Mouse (Mus musculus): ENCODE data around the gene Leprot.

The Leprot gene

DNA sequence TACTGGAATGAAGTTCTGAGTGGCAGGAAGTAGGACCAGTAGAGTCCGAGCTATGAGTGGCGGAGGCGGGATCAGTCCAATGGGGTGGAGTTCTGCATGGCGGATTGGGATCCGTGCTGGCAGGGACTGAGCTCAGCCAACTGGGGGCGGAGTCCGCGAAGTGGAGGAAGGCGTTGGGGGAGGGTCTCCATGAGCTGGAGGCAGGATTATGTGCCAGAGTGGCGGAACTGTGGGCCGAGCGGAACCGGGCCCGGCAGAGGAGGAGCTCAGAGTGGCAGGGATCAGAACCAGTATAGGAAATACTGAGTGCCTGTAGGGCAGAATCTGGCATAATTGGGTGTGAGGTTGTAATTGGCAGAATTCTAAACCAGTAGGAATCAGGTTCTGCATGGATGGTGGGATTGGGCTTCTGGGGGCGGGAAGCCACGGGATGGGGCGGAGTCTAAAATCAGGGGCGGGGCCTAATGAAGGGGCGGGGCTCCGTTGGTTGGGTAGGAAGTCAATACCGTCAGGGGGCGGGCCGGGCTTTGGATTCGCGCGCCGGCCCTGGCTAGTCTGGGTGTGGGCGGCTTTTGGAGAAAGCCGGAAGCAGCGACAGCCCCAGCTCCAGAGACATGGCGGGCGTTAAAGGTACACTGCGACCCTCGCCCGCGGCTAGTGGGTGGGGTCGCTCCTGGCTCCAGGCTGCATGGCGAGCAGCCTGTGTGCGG, at the start of gene Leprot:
Gene Leprot, plus strand, starts transcription at position 523 of the 710 bp plus-strand sequence.
- DNase-seq (ENCODE audit: low spot score) = peak; percentile 98

- DNase-seq (ENCODE audit: low spot score) = no peak
Measured at GRCm38 (mm10) chr4:101601758-101602157, 45.8 kb upstream of the Leprot start.

- DNase-seq (ENCODE audit: low spot score) = no peak
Measured at GRCm38 (mm10) chr4:101603635-101604034, 43.9 kb upstream of the Leprot start.

DNA sequence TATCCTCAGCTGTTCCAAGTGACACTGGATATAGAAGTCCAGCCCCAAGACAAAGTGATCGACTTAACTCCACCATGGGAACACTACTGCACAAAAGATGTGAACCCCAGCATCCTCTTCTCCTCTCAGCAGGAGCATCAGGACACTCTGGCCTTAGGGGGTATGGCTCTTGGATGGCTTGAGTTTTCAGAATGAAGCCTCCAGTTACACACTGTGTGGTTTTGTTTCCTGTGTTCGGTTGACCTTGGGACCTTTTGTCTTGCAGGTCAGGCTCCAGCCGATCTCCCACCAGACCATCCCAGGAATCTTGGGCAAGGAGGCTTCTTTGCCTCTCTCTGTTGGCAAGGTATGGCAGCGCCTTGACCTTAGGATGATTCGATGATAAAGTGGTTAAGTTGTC, 31.0 kb upstream of the Leprot start:
- DNase-seq (ENCODE audit: low spot score) = no peak

DNA sequence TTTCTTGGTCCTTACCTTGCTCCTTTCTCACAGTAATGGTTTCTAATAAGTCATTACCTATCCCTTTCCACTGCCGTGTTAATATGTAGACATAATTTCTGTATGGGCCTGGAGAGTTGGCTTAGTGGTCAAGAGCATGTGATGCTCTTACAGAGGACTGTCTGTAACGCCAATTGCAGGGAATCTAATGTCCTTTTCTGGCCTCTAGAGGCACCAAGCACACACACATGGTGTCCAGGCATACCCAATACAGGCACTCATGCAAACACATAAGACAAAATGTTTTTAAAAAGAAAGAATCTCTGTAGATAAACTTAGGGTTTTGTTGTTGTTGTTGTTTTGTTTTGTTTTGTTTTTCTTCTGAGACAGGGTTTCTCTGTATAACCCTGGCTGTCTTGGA, 29.8 kb upstream of the Leprot start:
- no peak for DNase-seq (ENCODE audit: low spot score)

DNA sequence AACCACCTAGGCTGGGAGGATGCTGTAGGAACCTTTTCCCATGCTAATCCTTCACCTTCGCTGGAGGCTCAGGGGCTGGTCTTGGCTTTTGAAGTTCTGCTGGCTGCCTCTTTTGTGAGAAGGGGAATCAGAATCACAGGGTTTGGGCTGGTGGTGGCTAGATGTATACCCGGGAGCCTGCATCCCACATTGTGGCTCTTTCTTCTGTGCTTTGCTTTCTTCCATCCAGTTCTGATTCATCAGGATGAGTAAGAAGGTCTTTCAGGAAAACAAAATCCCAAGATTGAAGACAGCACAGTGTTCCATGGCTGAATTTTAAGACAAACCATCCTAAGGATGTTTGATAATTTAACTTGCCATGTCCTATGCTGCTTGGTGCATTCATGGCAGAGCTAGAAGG, 27.3 kb upstream of the Leprot start:
- DNase-seq (ENCODE audit: low spot score) = no peak

- DNase-seq (ENCODE audit: low spot score) = no peak
Measured at GRCm38 (mm10) chr4:101621241-101621640, 26.3 kb upstream of the Leprot start.

DNA sequence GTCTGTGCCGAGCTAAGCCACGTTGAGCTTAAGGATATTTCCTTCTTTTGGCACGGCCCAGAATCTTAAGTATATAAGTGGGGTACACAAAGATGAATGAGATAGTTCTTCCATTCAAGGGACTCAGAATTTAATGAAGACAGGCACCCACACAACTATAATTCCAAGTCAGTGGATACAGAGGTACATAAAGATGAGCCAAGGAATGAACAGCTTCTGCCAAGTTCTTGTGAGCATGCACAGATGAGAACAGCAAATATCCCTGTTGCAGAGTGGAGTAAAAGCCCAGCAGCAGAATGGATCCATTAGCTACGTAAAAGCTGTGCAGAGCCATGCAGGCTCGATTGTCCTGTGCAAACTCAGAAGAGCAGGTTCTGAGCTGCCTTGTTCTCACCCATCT, 22.2 kb upstream of the Leprot start:
- DNase-seq (ENCODE audit: low spot score) = no peak

GRCm38 (mm10) chr4:101635596-101635995, 11.9 kb upstream of the Leprot start:
- no peak for DNase-seq (ENCODE audit: low spot score)

GRCm38 (mm10) chr4:101637472-101637871, 10.0 kb upstream of the Leprot start:
- no peak for DNase-seq (ENCODE audit: low spot score)

DNA sequence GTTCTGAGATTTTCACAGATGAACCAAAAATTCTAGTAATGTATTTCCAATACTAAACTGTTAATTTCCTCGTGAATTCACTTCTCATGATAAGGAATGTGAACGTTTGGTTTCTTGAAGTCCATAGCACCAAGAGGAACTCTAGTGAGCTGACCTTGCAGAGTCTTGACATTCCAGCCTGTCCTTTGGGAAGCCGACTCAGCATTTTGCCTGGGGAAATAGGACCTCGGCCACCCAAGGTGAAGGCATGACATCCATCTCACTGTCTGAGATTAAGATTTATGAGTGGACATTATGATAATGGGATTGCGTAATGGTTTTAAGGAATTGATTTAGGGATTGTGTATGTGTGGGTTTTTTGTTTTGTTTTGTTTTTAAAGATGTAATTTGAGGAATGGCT, 6.9 kb upstream of the Leprot start:
- no peak for DNase-seq (ENCODE audit: low spot score)

DNA sequence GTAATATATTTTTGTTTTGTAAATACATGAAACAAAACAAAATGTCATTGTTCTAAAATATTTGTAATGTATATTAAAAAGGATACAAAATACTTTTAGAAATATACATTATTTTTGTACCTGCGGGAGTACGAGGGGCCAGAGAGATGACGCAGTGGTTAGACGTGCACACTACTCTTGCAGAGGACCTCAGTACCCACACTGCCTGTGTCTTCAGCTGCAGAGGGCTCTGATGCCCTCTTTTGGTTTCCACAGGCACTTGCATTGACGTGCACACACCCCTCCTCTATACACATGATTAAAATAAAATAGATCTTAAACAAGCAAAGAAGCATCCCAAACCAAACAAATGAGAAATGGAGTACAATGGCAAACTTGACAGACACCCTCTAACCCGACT, 4.8 kb upstream of the Leprot start:
- no peak for DNase-seq (ENCODE audit: low spot score)

- no peak for DNase-seq (ENCODE audit: low spot score)
Measured at GRCm38 (mm10) chr4:101643216-101643615, 4.3 kb upstream of the Leprot start.

DNA sequence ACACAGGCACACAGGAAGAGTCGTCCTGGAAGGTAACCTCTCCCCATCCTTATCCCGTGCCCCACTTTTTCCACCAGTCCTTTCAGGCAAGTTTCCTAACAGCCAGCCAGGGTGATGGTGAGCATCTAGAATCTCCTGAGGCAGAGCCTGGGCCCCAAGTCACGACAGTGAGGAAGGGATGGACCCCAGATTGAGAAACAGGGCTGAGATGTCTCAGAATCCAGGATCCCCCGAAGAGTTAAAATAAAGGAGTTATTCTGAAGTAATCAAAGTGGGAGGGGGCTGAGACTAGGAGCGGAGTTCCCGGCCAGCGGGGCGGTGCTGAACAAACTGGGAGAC, 692 bp upstream of the Leprot start:
- DNase-seq (ENCODE audit: low spot score) = no peak

GRCm38 (mm10) chr4:101647976-101648642, 591 bp downstream of the Leprot start:
- no peak for DNase-seq (ENCODE audit: low spot score)

DNA sequence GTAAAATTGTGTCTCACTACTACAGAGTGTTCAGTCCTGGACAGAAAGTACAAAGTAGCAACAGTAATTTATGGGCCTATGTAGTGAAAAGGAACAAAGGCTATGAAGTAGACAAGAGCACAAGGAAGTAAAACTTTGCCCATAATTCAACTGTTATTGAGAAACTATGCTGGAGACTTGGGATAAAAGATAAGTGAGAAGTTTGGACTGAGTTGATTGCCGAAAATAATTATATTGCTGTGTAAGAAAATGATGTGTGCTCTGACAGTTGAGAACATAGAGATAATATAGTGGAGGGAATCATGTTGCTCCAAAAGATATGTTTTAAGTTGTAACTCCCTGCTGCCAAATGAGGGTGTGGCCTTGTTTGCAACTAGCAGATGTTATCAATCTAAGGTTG, 1.2 kb downstream of the Leprot start:
- no peak for DNase-seq (ENCODE audit: low spot score)

GRCm38 (mm10) chr4:101650961-101651360, 3.4 kb downstream of the Leprot start:
- DNase-seq (ENCODE audit: low spot score) = no peak

GRCm38 (mm10) chr4:101654256-101654655, 6.7 kb downstream of the Leprot start:
- DNase-seq (ENCODE audit: low spot score) = no peak

DNA sequence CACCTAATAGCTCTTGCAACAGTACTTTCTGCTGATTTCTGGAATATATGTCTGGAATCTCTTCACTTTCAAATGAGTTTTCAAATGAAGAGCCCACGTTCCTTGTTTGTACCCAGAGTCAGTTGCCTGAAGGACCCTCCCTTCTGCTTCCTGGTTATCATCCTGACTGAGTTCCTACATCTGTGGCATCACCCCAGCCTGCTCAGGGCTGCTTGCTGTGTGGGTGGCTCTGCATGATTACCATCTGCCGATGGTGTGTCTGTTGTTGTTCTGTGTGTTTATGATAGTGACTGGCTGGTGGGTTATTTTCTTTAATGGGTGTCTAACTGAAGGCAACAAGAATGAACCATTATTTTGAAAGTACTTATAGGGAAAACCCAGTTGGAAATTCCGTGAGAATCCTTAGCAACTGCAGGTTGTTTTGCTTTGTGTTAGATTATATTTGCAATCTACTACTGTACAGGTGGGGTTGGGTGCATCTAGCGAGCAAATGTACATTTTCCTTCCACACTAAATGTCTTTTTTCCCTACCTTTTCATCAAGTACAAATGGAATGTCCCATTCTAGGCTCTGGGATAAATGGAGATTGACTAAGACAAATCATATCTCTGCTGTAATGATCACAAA, 7.4 kb downstream of the Leprot start:
- no peak for DNase-seq (ENCODE audit: low spot score)

- DNase-seq (ENCODE audit: low spot score) = no peak
Measured at GRCm38 (mm10) chr4:101655415-101655790, 7.9 kb downstream of the Leprot start.

DNA sequence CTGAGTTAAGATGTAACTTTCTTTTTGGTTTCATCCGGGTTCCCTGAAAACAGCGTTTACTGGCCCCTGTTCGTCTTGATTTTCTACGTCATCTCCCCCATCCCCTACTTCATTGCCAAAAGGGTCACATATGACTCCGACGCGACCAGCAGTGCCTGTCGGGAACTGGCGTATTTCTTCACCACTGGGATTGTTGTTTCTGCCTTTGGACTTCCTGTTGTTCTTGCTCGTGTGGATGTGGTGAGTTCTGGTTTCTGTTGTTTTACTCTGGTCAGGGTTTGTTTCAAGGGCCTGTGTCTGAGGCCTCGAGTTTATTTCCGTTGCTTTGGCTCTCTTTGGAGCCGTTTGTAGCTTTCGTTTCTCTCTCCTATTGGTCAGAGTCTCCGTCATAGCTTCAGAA, 8.5 kb downstream of the Leprot start:
- DNase-seq (ENCODE audit: low spot score) = no peak

DNA sequence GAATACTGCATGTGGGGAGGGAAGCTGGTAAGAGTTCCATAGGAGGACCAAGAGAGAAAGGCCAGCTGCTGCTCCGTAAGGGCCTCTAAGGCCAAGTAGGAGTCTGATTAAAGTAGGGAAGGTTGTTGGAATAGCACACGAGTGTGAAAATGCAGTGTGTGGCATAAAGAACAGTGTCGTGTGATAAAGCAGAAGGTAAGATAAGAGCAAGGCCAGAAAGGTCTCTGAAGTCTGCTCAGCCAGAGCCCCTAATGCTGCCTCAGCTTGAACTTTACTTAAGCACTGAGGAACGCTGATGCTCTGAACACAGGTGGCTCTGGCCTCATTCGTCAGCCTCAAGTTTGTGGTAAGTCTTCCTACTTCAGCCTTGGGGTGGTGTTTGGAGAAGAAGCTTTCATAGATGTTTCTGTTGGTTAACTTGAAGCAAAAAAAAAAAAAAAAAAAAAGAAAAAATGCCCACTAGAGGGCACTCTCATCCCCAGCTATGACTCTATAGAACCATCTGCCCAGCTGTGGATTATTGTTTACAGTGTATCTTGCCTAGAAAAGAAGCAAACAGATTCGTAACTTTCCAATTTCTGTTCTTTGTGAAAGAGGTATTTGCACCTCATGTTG, 9.5 kb downstream of the Leprot start:
- no peak for DNase-seq (ENCODE audit: low spot score)

DNA sequence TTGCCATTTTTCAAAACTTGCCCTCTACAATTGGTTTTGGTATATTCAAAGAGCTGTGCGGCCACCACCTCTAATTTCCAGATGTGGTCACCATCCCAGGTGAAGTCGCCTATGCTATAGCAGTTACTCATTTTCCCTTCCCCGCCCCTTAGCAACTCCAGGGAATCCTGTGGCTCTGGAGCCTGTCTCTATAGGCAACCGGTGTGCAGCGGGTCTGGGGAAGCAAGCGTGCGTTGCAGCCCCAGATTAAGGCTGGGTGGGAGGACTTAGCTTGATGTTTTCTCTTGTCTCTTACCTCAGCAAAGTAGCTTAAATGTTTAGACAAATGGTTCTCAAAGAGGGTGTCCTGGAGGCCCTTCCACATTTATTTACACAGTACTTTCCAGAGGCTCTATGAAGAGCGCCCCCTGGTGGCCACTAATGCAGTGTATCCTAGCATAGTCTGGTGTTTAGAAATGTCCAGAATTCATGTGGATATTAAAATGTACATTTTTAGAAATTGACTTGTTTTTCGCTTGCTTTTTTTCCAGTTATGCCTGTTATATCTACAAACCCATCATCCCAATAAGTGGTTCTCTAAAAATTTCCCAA, 16.7 kb downstream of the Leprot start:
- DNase-seq (ENCODE audit: low spot score) = no peak
